Mouse (Mus musculus): Measurements from ENCODE around the gene Slc25a25.

Gene Slc25a25

GRCm38 (mm10) chr2:32429215-32429891 is 21.9 kb downstream of the Slc25a25 start:
- DNase-seq (ENCODE audit: low read depth, low spot score) = no peak

- DNase-seq (ENCODE audit: low read depth, low spot score) = no peak
These were observed 23.0 kb downstream of the Slc25a25 start for GRCm38 (mm10) chr2:32428262-32428722.

- DNase-seq (ENCODE audit: low read depth, low spot score) = no peak
These were observed 23.5 kb downstream of the Slc25a25 start for GRCm38 (mm10) chr2:32427720-32428119.

- no peak for DNase-seq (ENCODE audit: low read depth, low spot score)
These were observed 25.1 kb downstream of the Slc25a25 start for GRCm38 (mm10) chr2:32426141-32426540.

- no peak for DNase-seq (ENCODE audit: low read depth, low spot score)
These were observed 25.7 kb downstream of the Slc25a25 start for GRCm38 (mm10) chr2:32425568-32425967.

- no peak for DNase-seq (ENCODE audit: low read depth, low spot score)
These were observed 26.4 kb downstream of the Slc25a25 start for GRCm38 (mm10) chr2:32424796-32425195.

GRCm38 (mm10) chr2:32423481-32424331 is 27.5 kb downstream of the Slc25a25 start:
- peak; percentile 46 for DNase-seq (ENCODE audit: low read depth, low spot score)

GRCm38 (mm10) chr2:32421851-32422251 is 29.4 kb downstream of the Slc25a25 start:
- no peak for DNase-seq (ENCODE audit: low read depth, low spot score)

GRCm38 (mm10) chr2:32420647-32421046 is 30.6 kb downstream of the Slc25a25 start:
- DNase-seq (ENCODE audit: low read depth, low spot score) = no peak

- no peak for DNase-seq (ENCODE audit: low read depth, low spot score)
These were observed 31.1 kb downstream of the Slc25a25 start for GRCm38 (mm10) chr2:32420066-32420608.

- DNase-seq (ENCODE audit: low read depth, low spot score) = no peak
These were observed 31.9 kb downstream of the Slc25a25 start for GRCm38 (mm10) chr2:32419359-32419758.

- no peak for DNase-seq (ENCODE audit: low read depth, low spot score)
These were observed 32.7 kb downstream of the Slc25a25 start for GRCm38 (mm10) chr2:32418430-32419151.

GRCm38 (mm10) chr2:32417486-32417885 is 33.8 kb downstream of the Slc25a25 start:
- DNase-seq (ENCODE audit: low read depth, low spot score) = no peak

GRCm38 (mm10) chr2:32416556-32416955 is 34.7 kb downstream of the Slc25a25 start:
- DNase-seq (ENCODE audit: low read depth, low spot score) = no peak

GRCm38 (mm10) chr2:32415801-32416200 is 35.4 kb downstream of the Slc25a25 start:
- no peak for DNase-seq (ENCODE audit: low read depth, low spot score)

GRCm38 (mm10) chr2:32413936-32414335 is 37.3 kb downstream of the Slc25a25 start:
- no peak for DNase-seq (ENCODE audit: low read depth, low spot score)

GRCm38 (mm10) chr2:32412742-32413531 is 38.3 kb downstream of the Slc25a25 start:
- no peak for DNase-seq (ENCODE audit: low read depth, low spot score)

GRCm38 (mm10) chr2:32411407-32411806 is 39.8 kb downstream of the Slc25a25 start:
- no peak for DNase-seq (ENCODE audit: low read depth, low spot score)

GRCm38 (mm10) chr2:32408429-32409424 is 42.5 kb downstream of the Slc25a25 start:
- no peak for DNase-seq (ENCODE audit: low read depth, low spot score)

Data from WW6 (cell line).